Mouse (Mus musculus): Measurements from ENCODE around the gene Nav2.

DNA sequence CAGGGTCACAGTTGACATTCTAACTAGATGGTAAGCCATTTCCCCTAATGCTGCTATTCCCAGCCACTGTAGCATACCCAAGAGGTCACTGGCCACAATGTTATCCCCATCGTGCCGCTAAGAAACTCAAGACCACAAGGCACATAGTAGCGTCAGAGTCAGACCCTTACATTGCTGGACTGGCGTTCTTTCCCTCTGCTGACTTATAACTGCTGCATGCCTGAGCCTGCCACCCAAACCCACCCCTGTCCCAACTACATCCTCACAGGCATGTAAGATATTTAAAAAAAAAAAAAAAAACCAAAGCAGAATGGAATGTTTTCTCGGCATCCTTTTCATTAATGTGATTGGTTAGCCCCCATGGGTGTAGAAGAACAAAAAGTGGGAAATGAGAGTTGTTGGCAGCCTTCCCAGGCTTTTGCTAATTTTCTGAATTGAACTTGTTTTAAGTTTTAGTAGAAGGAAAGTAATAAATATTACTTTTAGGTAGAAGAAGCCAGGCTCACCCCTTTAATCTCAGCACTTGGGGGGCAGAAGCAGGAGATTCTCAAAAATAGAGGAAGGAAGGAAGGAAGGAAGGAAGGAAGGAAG is 678.1 kb downstream of the Nav2 start:
- TF ChIP-seq CTCF (conservative IDR thresholded peaks at IDR 0.05 in 1 of 2, IDR thresholded peaks at IDR 0.05 in 1 of 2; ENCODE audit: low read depth in 2 of 2, low read length in 2 of 2) (no peak), MXI1 (IDR thresholded peaks at IDR 0.05; ENCODE audit: low read depth, low read length) (no peak), POLR2A (IDR thresholded peaks at IDR 0.05; ENCODE audit: low read depth, low read length) (no peak), ELF1 (IDR thresholded peaks at IDR 0.05; ENCODE audit: low read depth, low read length) (no peak), CHD1 (IDR thresholded peaks at IDR 0.05; ENCODE audit: low read depth, low read length) (no peak), UBTF (IDR thresholded peaks at IDR 0.05; ENCODE audit: low read depth, low read length) (no peak), ZKSCAN1 (IDR thresholded peaks at IDR 0.05; ENCODE audit: borderline replicate concordance, low read depth, low read length) (no peak), ZC3H11A (IDR thresholded peaks at IDR 0.05; ENCODE audit: low read depth, low read length) (no peak)
